In genomic region chr2:160581029-160581428, GRCm38 (mm10) we compare ENCODE assay signal across 19 mouse cellular contexts.
DNase-seq lines count a peak whose midpoint lies in the region; ATAC-seq and TF ChIP-seq lines count a peak whose summit lies in the region.
"Had no signal": no experiment of that assay in that cellular context is flagged by ENCODE, and none has a peak within 500 bp of the region (broad histone marks: within the 10 kb centered on the region; RNA-seq: fewer than 3 reads in every experiment).

No protein-coding gene starts in this region.

- H3K27me3 ChIP-seq in hindbrain, embryonic 12.5 days = peaks cover 58% of the 10 kb centered on the region
- peaks cover 6% of the 10 kb centered on the region for H3K27me3 ChIP-seq in hindbrain, embryonic 16.5 days (replicated peaks; ENCODE audit: control insufficient read depth, insufficient read depth, low read length)
- H3K27me3 ChIP-seq in forebrain, embryonic 14.5 days (replicated peaks; ENCODE audit: control insufficient read depth, insufficient read depth, low read length) = peaks cover 18% of the 10 kb centered on the region
- H3K27me3 ChIP-seq in midbrain, embryonic 15.5 days (replicated peaks) = peaks cover 15% of the 10 kb centered on the region
- peaks cover 33% of the 10 kb centered on the region for H3K27me3 ChIP-seq in heart, embryonic 11.5 days (ENCODE audit: control insufficient read depth, insufficient read depth, low read length)

- no peak overlapping the region for H3K4me2 ChIP-seq in hindbrain, embryonic 12.5 days (replicated peaks)
- no peak overlapping the region for H3K4me2 ChIP-seq in hindbrain, embryonic 16.5 days (ENCODE audit: low read length)
- 0 out of 2 replicates have a peak overlapping the region, but pooled peaks have one; percentile 10 for H3K4me2 ChIP-seq in forebrain, embryonic 14.5 days (ENCODE audit: low read length)
- peak overlapping the region; percentile 7; the same call in 1 of the 2 replicates for H3K4me2 ChIP-seq in midbrain, embryonic 15.5 days
- H3K4me2 ChIP-seq in heart, embryonic 11.5 days = no peak overlapping the region
- H3K4me2 ChIP-seq: heart, embryonic 15.5 days; limb, embryonic 15.5 days had no signal

- TF ChIP-seq CTCF in brain, embryonic 14.5 days (IDR thresholded peaks at IDR 0.05; ENCODE audit: borderline replicate concordance, extremely low read depth, insufficient read depth, insufficient read length) = no peak

- no peaks in the 10 kb centered on the region for H3K9me3 ChIP-seq in hindbrain, embryonic 12.5 days (replicated peaks)
- no peaks in the 10 kb centered on the region for H3K9me3 ChIP-seq in hindbrain, embryonic 16.5 days (ENCODE audit: control insufficient read depth, low read length)
- no peaks in the 10 kb centered on the region for H3K9me3 ChIP-seq in forebrain, embryonic 14.5 days (replicated peaks; ENCODE audit: control insufficient read depth, low read length)
- H3K9me3 ChIP-seq in midbrain, embryonic 15.5 days = no peaks in the 10 kb centered on the region
- H3K9me3 ChIP-seq in heart, embryonic 11.5 days (replicated peaks; ENCODE audit: control insufficient read depth, low read length) = no peaks in the 10 kb centered on the region
- H3K9me3 ChIP-seq: heart, embryonic 15.5 days; limb, embryonic 15.5 days had no signal

- no peak overlapping the region for H3K9ac ChIP-seq in hindbrain, embryonic 12.5 days
- H3K9ac ChIP-seq in hindbrain, embryonic 16.5 days (ENCODE audit: low read depth, low read length) = no peak overlapping the region
- H3K9ac ChIP-seq in forebrain, embryonic 14.5 days (ENCODE audit: low read length) = no peak overlapping the region
- H3K9ac ChIP-seq in midbrain, embryonic 15.5 days = no peak overlapping the region
- H3K9ac ChIP-seq in heart, embryonic 11.5 days (ENCODE audit: low read depth, low read length) = no peak overlapping the region
- H3K9ac ChIP-seq: heart, embryonic 15.5 days; limb, embryonic 15.5 days had no signal

- ATAC-seq in hindbrain, embryonic 12.5 days (ENCODE audit: low FRiP score) = peak; percentile 65
- ATAC-seq in hindbrain, embryonic 16.5 days = no peak
- ATAC-seq in forebrain, embryonic 14.5 days = peak; percentile 54
- ATAC-seq in midbrain, embryonic 15.5 days (replicated peaks) = no peak
- no peak for ATAC-seq in granulocyte monocyte progenitor cell, adult 5-6 weeks (replicated peaks; ENCODE audit: poor library complexity, severe bottlenecking)
- no peak for ATAC-seq in heart, embryonic 11.5 days (replicated peaks; ENCODE audit: insufficient number of reproducible peaks, low FRiP score, low TSS enrichment)

- H3K36me3 ChIP-seq in hindbrain, embryonic 12.5 days = no peaks in the 10 kb centered on the region
- no peaks in the 10 kb centered on the region for H3K36me3 ChIP-seq in hindbrain, embryonic 16.5 days (ENCODE audit: control insufficient read depth, insufficient read depth, low read length)
- no peaks in the 10 kb centered on the region for H3K36me3 ChIP-seq in forebrain, embryonic 14.5 days (ENCODE audit: control insufficient read depth, insufficient read depth, low read length)
- H3K36me3 ChIP-seq in midbrain, embryonic 15.5 days (replicated peaks) = no peaks in the 10 kb centered on the region
- H3K36me3 ChIP-seq in heart, embryonic 11.5 days (ENCODE audit: control insufficient read depth, insufficient read depth, low read length) = no peaks in the 10 kb centered on the region
- H3K36me3 ChIP-seq: heart, embryonic 15.5 days; limb, embryonic 15.5 days had no signal

- H3K4me1 ChIP-seq in hindbrain, embryonic 12.5 days = peaks cover 14% of the 10 kb centered on the region
- no peaks in the 10 kb centered on the region; the same call in 1 of the 2 replicates for H3K4me1 ChIP-seq in hindbrain, embryonic 16.5 days (ENCODE audit: control insufficient read depth, insufficient read depth, low read depth, low read length)
- peaks cover 15% of the 10 kb centered on the region for H3K4me1 ChIP-seq in forebrain, embryonic 14.5 days (ENCODE audit: control insufficient read depth, insufficient read depth, low read length)
- H3K4me1 ChIP-seq in midbrain, embryonic 15.5 days = peaks cover 20% of the 10 kb centered on the region
- H3K4me1 ChIP-seq in heart, embryonic 11.5 days (ENCODE audit: control insufficient read depth, insufficient read depth, low read length) = no peaks in the 10 kb centered on the region
- H3K4me1 ChIP-seq: heart, embryonic 15.5 days; limb, embryonic 15.5 days had no signal

- 4% methylated on average over 9 of the region's 9 CpGs for WGBS in hindbrain, embryonic 12.5 days
- WGBS in hindbrain, embryonic 16.5 days = 3% methylated on average over 9 of the region's 9 CpGs
- WGBS in forebrain, embryonic 14.5 days = 1% methylated on average over 9 of the region's 9 CpGs
- 5% methylated on average over 9 of the region's 9 CpGs for WGBS in midbrain, embryonic 15.5 days
- WGBS in heart, embryonic 11.5 days (ENCODE audit: insufficient replicate concordance) = 7% methylated on average over 9 of the region's 9 CpGs

- no peak for TF ChIP-seq POLR2A in brain, embryonic 14.5 days (IDR thresholded peaks at IDR 0.05; ENCODE audit: borderline replicate concordance, extremely low read depth, insufficient read depth, insufficient read length, poor library complexity, severe bottlenecking)

- DNase-seq in brain, embryonic 14.5 days (ENCODE audit: low read depth) = peak; percentile 77
- DNase-seq in forebrain, embryonic 14.5 days (ENCODE audit: low spot score) = peak; percentile 64
- no peak for DNase-seq in urinary bladder, adult 18-20 months (ENCODE audit: low spot score in 2 of 2)
- DNase-seq: adrenal gland, adult 2 months; B cell, adult 2 months; cerebellum, adult 18-20 months; kidney, postnatal 14 days; layer of hippocampus, adult 9-11 months; lung, adult 18-20 months; right cerebral cortex, postnatal 4 days had no signal

- H3K4me3 ChIP-seq in hindbrain, embryonic 12.5 days = no peak overlapping the region
- no peak overlapping the region for H3K4me3 ChIP-seq in hindbrain, embryonic 16.5 days (ENCODE audit: low read length)
- no peak overlapping the region for H3K4me3 ChIP-seq in forebrain, embryonic 14.5 days (ENCODE audit: low read depth, low read length)
- no peak overlapping the region for H3K4me3 ChIP-seq in midbrain, embryonic 15.5 days
- no peak overlapping the region for H3K4me3 ChIP-seq in heart, embryonic 11.5 days (ENCODE audit: low read depth, low read length)
- H3K4me3 ChIP-seq: heart, embryonic 15.5 days; limb, embryonic 15.5 days; myocyte had no signal

- H3K27ac ChIP-seq in hindbrain, embryonic 12.5 days = no peak overlapping the region
- no peak overlapping the region for H3K27ac ChIP-seq in hindbrain, embryonic 16.5 days (ENCODE audit: low read depth, low read length)
- peak overlapping the region; percentile 39; the same call in 1 of the 2 replicates for H3K27ac ChIP-seq in forebrain, embryonic 14.5 days (ENCODE audit: low read depth, low read length)
- no peak overlapping the region for H3K27ac ChIP-seq in midbrain, embryonic 15.5 days
- H3K27ac ChIP-seq in heart, embryonic 11.5 days (ENCODE audit: low read depth, low read length) = no peak overlapping the region
- H3K27ac ChIP-seq: heart, embryonic 15.5 days; limb, embryonic 15.5 days; macrophage had no signal

Comparison
In these comparisons a context has a peak if more than half of its experiments do, and no peak if none do; other contexts are left out.
1. ATAC-seq: peak in hindbrain, embryonic 12.5 days (single experiment) and forebrain, embryonic 14.5 days (single experiment); none in hindbrain, embryonic 16.5 days (single experiment), midbrain, embryonic 15.5 days (single experiment), granulocyte monocyte progenitor cell, adult 5-6 weeks (single experiment) and heart, embryonic 11.5 days (single experiment).
2. H3K4me2 ChIP-seq: peak in forebrain, embryonic 14.5 days (single experiment) and midbrain, embryonic 15.5 days (single experiment); none in hindbrain, embryonic 12.5 days (single experiment), hindbrain, embryonic 16.5 days (single experiment) and heart, embryonic 11.5 days (single experiment).
3. DNase-seq: peak in brain, embryonic 14.5 days (single experiment) and forebrain, embryonic 14.5 days (single experiment); none in urinary bladder, adult 18-20 months (0 of 2).